Mouse (Mus musculus): ENCODE measurements around the gene Baz2b. TPM values are rescaled to one million over a fixed set of nuclear protein-coding genes. Genes with fewer than 3 reads are reported as not detected.

Baz2b gene
- polyA plus RNA-seq, 1 experiment from 2014 or later: 56.5 TPM

DNA sequence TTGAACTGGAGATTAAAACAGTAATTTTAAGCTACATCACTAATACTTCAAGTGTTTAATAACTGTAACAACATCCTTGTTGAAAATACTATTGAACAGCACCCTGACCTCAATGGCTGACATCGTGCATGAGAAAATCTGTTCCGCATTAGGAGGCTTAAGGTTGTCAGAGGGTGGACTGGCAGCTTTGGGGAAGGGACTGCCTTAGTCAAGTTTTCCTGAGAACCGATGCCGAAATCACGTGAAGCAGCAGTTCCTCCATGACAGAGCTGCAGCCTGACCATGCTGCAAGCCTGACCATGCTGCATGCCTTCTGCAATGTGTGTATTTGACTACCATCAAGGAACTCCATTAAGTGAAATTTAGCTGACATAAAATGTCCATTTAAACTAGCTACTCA, 188.1 kb downstream of the Baz2b start:
- ATAC-seq (replicated peaks; ENCODE audit: insufficient number of reproducible peaks, low FRiP score, low TSS enrichment, low read depth) (0 out of 2 replicates have a peak, but pooled peaks have one; percentile 32), DNase-seq (ENCODE audit: low spot score) (peak; percentile 83)
- 32% methylated on average over 5 of the region's 5 CpGs for WGBS

DNA sequence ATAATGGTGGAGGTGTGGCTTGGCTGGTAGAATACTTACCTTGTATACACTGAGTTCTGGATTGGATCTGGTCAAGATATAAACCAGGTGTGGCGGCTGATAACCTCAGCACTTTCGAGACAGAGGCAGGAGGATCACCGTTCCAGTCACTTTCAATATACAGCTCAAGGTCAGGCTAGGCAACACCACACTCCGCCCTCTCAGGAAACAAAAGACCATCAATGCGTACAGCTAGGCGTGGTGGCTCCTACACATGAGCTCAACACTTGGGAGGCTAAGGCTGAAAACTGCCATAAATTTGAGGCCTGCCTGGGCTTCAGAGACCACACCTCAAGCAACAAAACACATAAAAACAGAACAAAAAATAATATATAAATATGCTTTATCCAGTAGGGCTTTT, 188.5 kb downstream of the Baz2b start:
- DNase-seq (ENCODE audit: low spot score) (no peak), ATAC-seq (replicated peaks; ENCODE audit: insufficient number of reproducible peaks, low FRiP score, low TSS enrichment, low read depth) (no peak)
- H3K27ac ChIP-seq (replicated peaks; ENCODE audit: low read depth, low read length): no peak overlapping the region
- WGBS: 77% methylated on average over 6 of the region's 6 CpGs
- H3K27me3 ChIP-seq (ENCODE audit: control insufficient read depth, insufficient read depth, low read length): no peaks in the 10 kb centered on the region
- no peak overlapping the region for H3K4me2 ChIP-seq (ENCODE audit: low read depth, low read length)
- H3K4me1 ChIP-seq (ENCODE audit: control insufficient read depth, insufficient read depth, low read length): no peaks in the 10 kb centered on the region
- no peak overlapping the region for H3K4me3 ChIP-seq (ENCODE audit: low read depth, low read length)
- H3K9ac ChIP-seq (replicated peaks; ENCODE audit: low read length): no peak overlapping the region
- H3K36me3 ChIP-seq (replicated peaks; ENCODE audit: control insufficient read depth, insufficient read depth, low read depth, low read length): no peaks in the 10 kb centered on the region
- H3K9me3 ChIP-seq (replicated peaks; ENCODE audit: control insufficient read depth, low read length): no peaks in the 10 kb centered on the region

More for the DNA sequence above, 188.1 kb downstream of the Baz2b start:
- no peaks in the 10 kb centered on the region for H3K36me3 ChIP-seq (replicated peaks; ENCODE audit: control insufficient read depth, insufficient read depth, low read depth, low read length)
- no peak overlapping the region for H3K9ac ChIP-seq (replicated peaks; ENCODE audit: low read length)
- H3K9me3 ChIP-seq (replicated peaks; ENCODE audit: control insufficient read depth, low read length): no peaks in the 10 kb centered on the region
- H3K27me3 ChIP-seq (ENCODE audit: control insufficient read depth, insufficient read depth, low read length): no peaks in the 10 kb centered on the region
- H3K4me3 ChIP-seq (ENCODE audit: low read depth, low read length): no peak overlapping the region
- no peak overlapping the region for H3K4me2 ChIP-seq (ENCODE audit: low read depth, low read length)
- no peaks in the 10 kb centered on the region for H3K4me1 ChIP-seq (ENCODE audit: control insufficient read depth, insufficient read depth, low read length)
- no peak overlapping the region for H3K27ac ChIP-seq (replicated peaks; ENCODE audit: low read depth, low read length)

DNA sequence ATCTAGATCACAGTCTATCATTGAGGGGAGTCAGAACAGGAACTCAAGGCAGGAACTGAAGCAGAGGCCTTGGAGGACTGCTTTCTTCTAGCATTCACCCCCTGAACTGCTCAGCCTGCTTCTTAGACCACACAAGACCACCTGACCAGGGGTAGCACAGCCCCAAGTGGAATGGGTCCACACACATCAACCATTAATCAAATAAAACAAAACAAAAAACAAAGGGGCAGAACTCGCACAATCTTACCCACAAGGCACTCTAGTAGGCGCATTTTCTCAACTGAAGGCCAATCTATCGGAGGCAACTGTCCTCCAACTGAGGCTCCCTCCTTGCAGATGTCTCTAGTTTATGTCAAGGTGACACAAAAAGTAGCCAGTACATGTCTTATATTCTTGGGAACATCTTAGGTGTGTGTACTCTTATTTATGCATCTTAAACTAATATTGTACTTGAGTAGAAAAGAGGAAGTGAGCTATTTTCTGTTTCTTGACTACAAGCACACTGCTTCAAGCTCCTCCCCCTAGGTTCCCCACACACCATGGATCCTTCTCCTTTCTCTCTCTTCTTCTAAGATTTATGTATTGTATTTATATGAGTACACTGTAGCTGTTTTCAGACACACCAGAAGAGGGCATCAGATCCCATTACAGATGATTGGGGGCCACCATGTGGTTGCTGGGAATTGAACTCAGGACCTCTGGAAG, 189.9 kb downstream of the Baz2b start:
- WGBS: 94% methylated on average over 3 of the region's 3 CpGs
- no peaks in the 10 kb centered on the region for H3K27me3 ChIP-seq (ENCODE audit: control insufficient read depth, insufficient read depth, low read length)
- no peak overlapping the region for H3K9ac ChIP-seq (replicated peaks; ENCODE audit: low read length)
- no peaks in the 10 kb centered on the region for H3K4me1 ChIP-seq (ENCODE audit: control insufficient read depth, insufficient read depth, low read length)
- no peak for DNase-seq (ENCODE audit: low spot score)
- H3K9me3 ChIP-seq (replicated peaks; ENCODE audit: control insufficient read depth, low read length): no peaks in the 10 kb centered on the region
- no peaks in the 10 kb centered on the region for H3K36me3 ChIP-seq (replicated peaks; ENCODE audit: control insufficient read depth, insufficient read depth, low read depth, low read length)
- H3K4me3 ChIP-seq (ENCODE audit: low read depth, low read length): no peak overlapping the region
- no peak overlapping the region for H3K27ac ChIP-seq (replicated peaks; ENCODE audit: low read depth, low read length)
- no peak for ATAC-seq (replicated peaks; ENCODE audit: insufficient number of reproducible peaks, low FRiP score, low TSS enrichment, low read depth)
- no peak overlapping the region for H3K4me2 ChIP-seq (ENCODE audit: low read depth, low read length)

DNA sequence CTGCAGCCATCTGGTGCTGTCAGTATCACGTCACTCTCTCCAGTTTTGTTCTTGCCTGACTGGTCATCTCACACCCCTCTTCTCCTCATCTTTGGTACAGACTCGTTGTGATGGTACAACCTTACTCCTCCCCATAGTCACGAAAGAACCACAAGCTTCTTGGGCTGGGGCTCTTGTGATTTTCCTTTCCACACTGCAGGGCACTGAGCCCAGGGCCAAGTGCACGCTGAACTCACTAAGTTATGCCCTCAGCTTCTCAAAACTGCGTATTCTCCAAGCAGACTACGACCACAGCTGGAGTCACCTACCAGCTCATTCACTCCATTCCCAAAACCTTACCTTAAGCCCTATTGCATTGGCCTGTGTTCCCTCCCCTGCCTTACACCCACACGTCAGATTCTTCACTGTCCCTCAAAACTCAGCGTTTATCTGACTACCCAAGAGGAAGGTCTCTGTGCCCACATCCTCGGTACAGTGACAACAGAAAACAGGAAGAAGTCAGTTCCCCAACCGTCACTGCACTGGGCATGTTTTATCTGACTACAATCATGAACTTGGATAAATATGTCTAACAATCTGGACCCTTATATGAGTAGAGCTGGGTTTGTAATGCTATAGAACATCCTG, 190.7 kb downstream of the Baz2b start:
- H3K36me3 ChIP-seq (replicated peaks; ENCODE audit: control insufficient read depth, insufficient read depth, low read depth, low read length): no peaks in the 10 kb centered on the region
- H3K4me2 ChIP-seq (ENCODE audit: low read depth, low read length): no peak overlapping the region
- DNase-seq (ENCODE audit: low spot score) (no peak), ATAC-seq (replicated peaks; ENCODE audit: insufficient number of reproducible peaks, low FRiP score, low TSS enrichment, low read depth) (no peak)
- H3K4me3 ChIP-seq (ENCODE audit: low read depth, low read length): no peak overlapping the region
- no peak overlapping the region for H3K27ac ChIP-seq (replicated peaks; ENCODE audit: low read depth, low read length)
- WGBS: 89% methylated on average over 10 of the region's 10 CpGs
- H3K27me3 ChIP-seq (ENCODE audit: control insufficient read depth, insufficient read depth, low read length): no peaks in the 10 kb centered on the region
- H3K4me1 ChIP-seq (ENCODE audit: control insufficient read depth, insufficient read depth, low read length): no peaks in the 10 kb centered on the region
- H3K9ac ChIP-seq (replicated peaks; ENCODE audit: low read length): no peak overlapping the region
- H3K9me3 ChIP-seq (replicated peaks; ENCODE audit: control insufficient read depth, low read length): no peaks in the 10 kb centered on the region

DNA sequence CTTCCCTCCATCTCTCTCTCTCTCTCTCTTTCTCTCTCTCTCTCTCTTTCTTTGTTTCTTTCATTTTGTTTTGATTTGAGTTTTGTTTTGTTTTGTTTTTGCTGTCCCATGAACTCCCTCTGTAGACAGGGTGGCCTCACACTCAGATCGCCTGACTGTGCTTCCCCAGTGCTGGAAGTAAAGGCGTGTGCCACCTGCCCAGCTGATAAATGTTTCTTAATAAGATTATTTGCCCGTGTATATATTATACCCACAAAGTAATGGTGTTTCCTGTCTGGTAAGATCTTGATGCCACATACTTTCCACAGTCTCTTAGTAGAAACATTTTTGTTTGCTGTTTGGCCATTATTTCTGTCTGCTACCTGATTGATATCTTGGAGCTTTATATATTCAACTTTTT, 198.1 kb downstream of the Baz2b start:
- no peak overlapping the region for H3K27ac ChIP-seq (replicated peaks; ENCODE audit: low read depth, low read length)
- no peak for DNase-seq (ENCODE audit: low spot score)
- ATAC-seq (replicated peaks; ENCODE audit: insufficient number of reproducible peaks, low FRiP score, low TSS enrichment, low read depth): no peak

DNA sequence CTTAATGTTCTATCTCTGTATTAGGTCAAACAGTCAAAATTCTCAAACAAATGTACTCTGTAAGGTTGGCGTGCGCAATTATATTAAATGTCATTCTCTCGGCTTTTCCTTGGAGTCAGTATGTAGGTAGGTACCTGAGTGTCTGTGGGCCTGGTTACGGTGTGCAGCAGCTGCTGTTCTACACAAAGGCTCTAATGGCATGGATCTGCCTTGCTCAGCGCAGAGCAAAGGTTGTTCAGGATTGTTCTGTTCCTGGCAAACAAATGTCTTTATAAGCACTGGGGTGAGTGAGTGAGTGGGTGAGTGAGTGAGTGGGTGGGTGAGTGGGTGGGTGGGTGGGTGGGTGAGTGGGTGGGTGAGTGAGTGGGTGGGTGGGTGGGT, 206.0 kb downstream of the Baz2b start:
- H3K36me3 ChIP-seq (replicated peaks; ENCODE audit: control insufficient read depth, insufficient read depth, low read depth, low read length): no peaks in the 10 kb centered on the region; the same call in 1 of the 2 replicates
- no peak overlapping the region for H3K9ac ChIP-seq (replicated peaks; ENCODE audit: low read length)
- no peak overlapping the region for H3K4me2 ChIP-seq (ENCODE audit: low read depth, low read length)
- DNase-seq (ENCODE audit: low spot score) (no peak), ATAC-seq (replicated peaks; ENCODE audit: insufficient number of reproducible peaks, low FRiP score, low TSS enrichment, low read depth) (no peak)
- H3K4me1 ChIP-seq (ENCODE audit: control insufficient read depth, insufficient read depth, low read length): no peaks in the 10 kb centered on the region
- no peak overlapping the region for H3K27ac ChIP-seq (replicated peaks; ENCODE audit: low read depth, low read length)
- 95% methylated on average over 5 of the region's 5 CpGs for WGBS
- H3K4me3 ChIP-seq (ENCODE audit: low read depth, low read length): no peak overlapping the region
- H3K27me3 ChIP-seq (ENCODE audit: control insufficient read depth, insufficient read depth, low read length): no peaks in the 10 kb centered on the region
- no peaks in the 10 kb centered on the region for H3K9me3 ChIP-seq (replicated peaks; ENCODE audit: control insufficient read depth, low read length)

More for the DNA sequence above, 198.1 kb downstream of the Baz2b start:
- Histone ChIP-seq H3K4me2 (ENCODE audit: low read depth, low read length) (no peak overlapping the region), H3K9me3 (replicated peaks; ENCODE audit: control insufficient read depth, low read length) (no peaks in the 10 kb centered on the region), H3K4me3 (ENCODE audit: low read depth, low read length) (no peak overlapping the region), H3K9ac (replicated peaks; ENCODE audit: low read length) (no peak overlapping the region), H3K36me3 (replicated peaks; ENCODE audit: control insufficient read depth, insufficient read depth, low read depth, low read length) (no peaks in the 10 kb centered on the region), H3K4me1 (ENCODE audit: control insufficient read depth, insufficient read depth, low read length) (no peaks in the 10 kb centered on the region), H3K27me3 (ENCODE audit: control insufficient read depth, insufficient read depth, low read length) (no peaks in the 10 kb centered on the region)
- WGBS: 94% methylated on average over 3 of the region's 3 CpGs

DNA sequence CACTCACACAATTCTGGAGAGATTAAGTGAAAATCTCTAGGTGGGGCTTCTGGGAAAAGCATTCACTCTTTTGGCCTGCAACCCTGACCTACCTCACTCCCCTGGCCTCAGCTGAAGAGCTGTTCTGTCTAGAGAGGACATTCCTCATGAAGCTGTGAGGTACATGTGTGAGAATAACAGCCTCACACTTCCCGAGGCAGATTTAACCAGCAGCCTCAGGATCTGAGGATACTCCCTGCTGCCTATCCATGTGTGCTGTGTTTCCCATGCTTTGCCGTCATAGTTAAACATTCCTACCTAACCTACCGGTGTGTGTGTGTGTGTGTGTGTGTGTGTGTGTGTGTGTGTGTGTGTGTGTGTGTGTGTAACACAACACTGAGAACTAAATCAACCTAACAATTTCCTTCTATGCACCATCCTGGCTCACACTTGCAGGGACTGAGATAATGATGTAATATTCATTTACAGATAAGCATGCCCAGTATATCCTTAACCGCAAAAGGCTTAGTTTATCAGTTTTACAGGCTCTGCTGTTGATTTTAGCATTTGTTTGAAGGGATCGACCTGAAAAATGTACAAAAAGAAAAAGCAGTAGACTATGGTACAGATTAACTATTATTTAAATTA, 206.5 kb downstream of the Baz2b start:
- Histone ChIP-seq H3K4me1 (ENCODE audit: control insufficient read depth, insufficient read depth, low read length) (no peaks in the 10 kb centered on the region), H3K4me3 (ENCODE audit: low read depth, low read length) (no peak overlapping the region), H3K36me3 (replicated peaks; ENCODE audit: control insufficient read depth, insufficient read depth, low read depth, low read length) (no peaks in the 10 kb centered on the region; the same call in 1 of the 2 replicates), H3K9me3 (replicated peaks; ENCODE audit: control insufficient read depth, low read length) (no peaks in the 10 kb centered on the region), H3K27ac (replicated peaks; ENCODE audit: low read depth, low read length) (no peak overlapping the region), H3K4me2 (ENCODE audit: low read depth, low read length) (no peak overlapping the region), H3K27me3 (ENCODE audit: control insufficient read depth, insufficient read depth, low read length) (no peaks in the 10 kb centered on the region), H3K9ac (replicated peaks; ENCODE audit: low read length) (no peak overlapping the region)
- WGBS: 85% methylated on average over 5 of the region's 5 CpGs
- ATAC-seq (replicated peaks; ENCODE audit: insufficient number of reproducible peaks, low FRiP score, low TSS enrichment, low read depth) (no peak), DNase-seq (ENCODE audit: low spot score) (no peak)

DNA sequence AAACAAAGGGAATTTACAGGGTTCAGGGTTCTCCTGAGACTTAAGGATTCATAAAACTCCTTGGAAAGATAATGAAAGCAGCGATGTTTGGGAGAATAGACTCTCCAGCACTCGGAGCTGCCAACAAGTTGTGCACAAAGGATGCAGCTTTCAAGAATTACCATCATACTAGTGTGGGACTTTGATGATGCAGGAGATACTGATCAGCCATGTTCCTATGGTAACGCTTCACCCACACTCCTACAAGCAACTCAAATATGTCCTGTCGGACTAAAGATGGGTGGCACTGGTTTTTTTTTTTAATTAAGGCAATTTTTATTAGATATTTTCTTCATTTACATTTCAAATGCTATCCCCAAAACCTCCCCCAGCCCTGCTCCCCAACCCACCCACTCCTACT, 209.4 kb downstream of the Baz2b start:
- WGBS: 96% methylated on average over 4 of the region's 4 CpGs
- no peak for ATAC-seq (replicated peaks; ENCODE audit: insufficient number of reproducible peaks, low FRiP score, low TSS enrichment, low read depth)
- Histone ChIP-seq H3K4me2 (ENCODE audit: low read depth, low read length) (no peak overlapping the region), H3K27me3 (ENCODE audit: control insufficient read depth, insufficient read depth, low read length) (no peaks in the 10 kb centered on the region), H3K27ac (replicated peaks; ENCODE audit: low read depth, low read length) (no peak overlapping the region), H3K36me3 (replicated peaks; ENCODE audit: control insufficient read depth, insufficient read depth, low read depth, low read length) (no peaks in the 10 kb centered on the region; the same call in 1 of the 2 replicates), H3K4me1 (ENCODE audit: control insufficient read depth, insufficient read depth, low read length) (no peaks in the 10 kb centered on the region), H3K4me3 (ENCODE audit: low read depth, low read length) (no peak overlapping the region), H3K9me3 (replicated peaks; ENCODE audit: control insufficient read depth, low read length) (no peaks in the 10 kb centered on the region), H3K9ac (replicated peaks; ENCODE audit: low read length) (no peak overlapping the region)
- no peak for DNase-seq (ENCODE audit: low spot score)

Data from embryonic facial prominence, embryonic 11.5 days (tissue).